Mouse (Mus musculus) Muller cell, postnatal 12 days (primary cell): ENCODE results near the gene Mmab.
A peak's percentile ranks its signal among the peaks of the same experiment; 100 is the strongest.

Experiments
- DNase-seq: peaks from one replicate; pipeline ENCODE4 v3.0.0-alpha.2; 2015; ENCODE audit errors: inconsistent ontology term

Gene Mmab

DNA sequence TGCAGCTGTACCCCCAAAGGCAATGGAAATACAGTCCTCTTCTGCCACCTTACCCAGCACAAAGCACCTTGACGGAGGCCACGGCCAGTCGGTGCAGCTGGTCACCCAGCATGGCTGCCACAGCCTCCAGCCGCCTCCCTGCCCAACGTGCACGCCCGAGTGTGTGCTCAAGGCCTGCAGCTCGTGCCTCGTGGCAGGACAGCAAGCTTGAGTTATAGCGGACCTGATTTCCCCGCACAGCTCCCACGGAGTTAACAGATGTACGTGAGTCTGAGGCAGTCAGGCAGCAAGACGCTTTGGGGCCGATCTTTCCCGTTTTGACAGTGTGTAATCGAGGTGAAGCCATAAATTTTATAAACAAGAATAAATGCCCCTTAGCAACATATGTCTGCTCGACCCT lies 15.2 kb downstream of the Mmab start:
- no peak for DNase-seq

DNA sequence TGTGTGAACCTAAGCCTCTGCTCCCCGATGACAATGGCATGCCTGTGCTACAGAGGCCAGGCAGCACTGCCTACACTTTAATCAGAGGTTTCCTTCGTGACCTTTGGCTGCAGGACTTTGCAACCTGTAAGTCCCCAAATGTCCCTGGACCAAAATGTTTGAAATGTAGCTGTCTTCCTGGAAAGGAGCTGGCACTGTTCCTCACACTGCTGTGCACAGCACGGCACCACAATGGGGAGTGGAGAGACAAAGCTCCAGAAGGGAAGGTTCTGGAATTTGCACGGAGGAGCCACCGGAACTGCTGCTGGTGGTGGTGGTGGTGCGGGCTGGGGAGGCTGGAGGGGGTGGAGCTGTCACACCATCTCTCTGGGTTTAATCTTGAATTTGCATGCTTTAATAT lies 17.1 kb downstream of the Mmab start:
- DNase-seq = peak; percentile 33

DNA sequence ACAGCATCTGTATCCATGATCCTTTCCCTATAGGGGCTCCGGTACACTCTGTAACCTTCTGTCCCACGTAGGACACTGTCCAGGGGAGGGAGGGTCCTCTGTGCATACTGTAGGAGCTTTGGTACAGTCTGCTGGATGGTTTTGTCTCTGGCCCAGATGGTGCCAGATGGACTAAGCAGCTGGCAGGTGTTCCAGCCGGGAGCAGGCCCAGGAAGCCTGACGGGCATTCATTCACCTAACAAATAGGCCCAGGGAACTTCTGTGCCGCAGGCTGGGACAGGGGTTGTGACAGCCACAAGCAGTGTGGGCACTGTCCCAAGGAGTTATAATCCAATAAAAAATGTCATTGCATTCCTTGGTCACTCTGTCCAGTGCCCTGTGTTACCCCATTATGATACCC lies 19.9 kb downstream of the Mmab start:
- DNase-seq = peak; percentile 5

DNA sequence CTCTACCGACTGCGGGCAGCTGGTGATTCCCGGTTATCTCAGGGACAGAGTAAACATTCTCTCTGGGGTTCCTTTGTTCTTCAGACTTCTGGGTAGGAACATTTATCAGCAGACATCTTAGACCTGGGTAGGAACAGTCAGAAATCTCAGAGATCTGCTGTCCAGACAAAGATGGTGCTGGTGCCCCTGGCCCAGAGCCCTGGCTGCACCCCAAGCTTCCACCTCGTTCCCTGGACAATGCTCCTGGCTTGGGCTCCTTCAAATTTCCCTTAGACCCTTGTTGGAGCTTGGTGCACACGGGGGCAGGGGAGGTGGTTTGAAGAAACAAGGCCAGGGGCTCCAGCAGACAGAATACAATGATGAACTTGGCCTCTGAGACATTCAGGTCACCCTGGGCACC lies 21.3 kb downstream of the Mmab start:
- no peak for DNase-seq

DNA sequence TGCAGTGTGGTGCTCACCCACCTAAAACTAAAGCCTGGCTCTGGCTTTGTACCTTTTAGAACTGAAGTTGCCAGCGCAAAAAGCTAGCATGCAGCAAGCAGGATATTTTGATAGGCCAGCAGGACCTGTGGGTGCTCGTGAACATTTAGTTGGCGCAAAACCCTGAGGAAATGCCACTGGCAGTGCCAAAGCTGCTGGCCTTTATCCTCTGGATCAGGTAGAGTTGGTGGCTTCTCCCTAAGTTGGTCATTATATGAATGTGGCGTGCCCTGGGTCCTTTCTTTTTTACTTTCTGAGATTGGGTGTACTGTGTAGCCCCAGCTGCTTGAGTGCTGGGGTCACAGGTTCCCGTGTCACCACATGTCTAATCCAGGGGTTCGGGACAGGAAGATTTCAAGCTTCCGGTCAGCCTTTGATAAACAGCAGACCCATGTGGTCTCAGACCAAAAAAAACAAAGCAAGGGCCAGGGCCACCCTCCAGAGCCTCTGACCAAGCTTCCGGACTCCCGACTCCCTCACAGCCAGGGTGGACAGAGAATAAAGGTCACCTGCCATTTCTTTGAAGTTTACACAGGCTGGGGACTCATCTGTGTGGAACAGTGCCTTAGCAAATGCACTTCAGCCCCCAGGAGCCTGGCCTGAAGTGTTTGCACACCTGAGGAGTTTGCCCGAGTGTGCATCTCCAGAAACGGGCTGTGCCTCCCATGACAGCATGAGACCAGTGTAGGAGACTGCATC lies 22.1 kb downstream of the Mmab start:
- no peak for DNase-seq

DNA sequence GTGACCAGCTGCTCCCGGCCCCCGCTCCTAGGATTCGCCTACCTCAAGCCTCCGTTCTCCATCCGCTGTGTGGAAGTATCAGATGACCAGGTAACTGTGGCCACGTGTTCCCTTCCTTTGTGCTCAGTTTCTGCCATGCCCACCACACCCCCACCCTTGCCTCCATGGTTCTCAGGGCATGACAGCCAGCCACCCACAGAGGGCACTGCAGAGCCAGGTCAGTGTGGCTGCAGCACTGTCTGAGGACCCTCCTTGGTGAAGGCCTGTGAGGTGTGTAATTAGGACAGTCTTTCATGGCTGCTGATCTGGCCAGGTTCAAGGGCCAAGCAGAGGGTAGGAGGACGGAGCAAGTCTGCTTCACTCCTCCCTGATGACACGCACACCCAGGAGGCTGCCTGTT lies 25.3 kb downstream of the Mmab start:
- no peak for DNase-seq

DNA sequence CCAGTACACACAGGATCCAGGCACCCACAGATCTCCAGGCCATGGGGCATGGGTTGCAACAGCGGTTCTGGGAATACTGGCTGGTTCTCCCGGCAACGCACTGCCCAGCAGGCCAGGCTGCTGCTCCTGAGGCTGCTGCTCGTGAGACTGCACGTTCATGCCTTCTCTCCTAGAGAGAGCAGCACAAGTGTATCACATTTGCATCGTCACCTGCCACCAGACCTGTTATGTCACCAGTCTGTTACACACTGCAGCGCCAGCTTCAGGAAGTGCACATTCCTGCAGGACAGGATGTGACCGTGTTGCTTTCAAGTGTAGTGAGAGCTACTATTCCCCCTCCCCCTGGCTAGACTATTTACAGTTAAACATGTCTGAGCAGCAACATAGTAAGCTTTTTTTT lies 27.0 kb downstream of the Mmab start:
- no peak for DNase-seq

DNA sequence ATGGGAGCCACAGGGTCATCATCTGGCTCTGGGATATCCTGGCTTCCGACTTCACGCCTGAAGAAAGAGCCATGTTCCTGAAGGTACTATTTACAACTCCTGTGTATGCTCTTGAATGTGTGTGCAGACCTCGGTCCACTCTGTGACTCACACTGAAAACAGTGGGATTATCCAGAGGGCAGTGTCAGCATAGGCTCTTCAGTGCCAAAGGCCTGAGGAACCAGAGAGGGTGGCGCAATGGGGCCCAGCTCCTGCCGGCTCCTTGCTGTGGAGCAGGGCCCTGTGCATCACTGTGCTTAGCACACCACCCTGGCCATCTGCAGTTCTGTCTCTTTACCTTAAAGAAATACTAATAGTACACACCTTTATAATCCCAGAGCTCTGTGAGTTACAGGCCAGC lies 28.3 kb downstream of the Mmab start:
- DNase-seq = no peak

DNA sequence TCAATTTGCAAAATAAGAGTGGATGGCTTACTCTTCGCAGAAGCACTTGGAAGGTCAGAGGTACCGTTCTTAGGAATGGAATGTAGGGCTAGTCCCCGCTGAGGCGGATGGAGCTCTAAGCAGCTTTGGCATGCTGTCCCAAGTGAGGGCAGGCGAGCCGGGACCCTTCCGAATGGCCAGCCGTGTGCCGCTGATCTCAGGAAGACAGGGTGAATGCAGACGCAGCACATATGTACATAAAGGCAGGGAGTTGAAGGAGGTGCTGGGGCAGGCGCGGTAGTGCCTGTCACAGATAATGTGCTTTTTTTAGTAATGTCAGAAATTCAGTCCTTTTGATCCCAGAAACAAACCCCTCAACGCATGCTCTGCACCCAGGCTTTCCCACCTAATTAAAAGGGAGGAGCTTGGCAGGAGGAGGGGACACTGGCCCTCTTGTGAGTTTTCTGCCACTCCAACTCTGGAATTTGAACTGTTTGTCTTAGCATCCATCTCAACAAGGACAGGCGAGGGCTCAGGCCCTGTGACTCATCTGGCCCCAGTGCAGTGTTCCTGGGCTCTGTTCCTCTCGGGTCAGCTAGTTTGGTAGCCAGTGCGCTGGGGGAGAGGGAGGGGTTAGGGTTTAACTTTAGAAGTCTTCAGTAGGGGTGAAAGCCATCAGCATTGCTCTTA lies 30.7 kb downstream of the Mmab start:
- peak; percentile 95 for DNase-seq

DNA sequence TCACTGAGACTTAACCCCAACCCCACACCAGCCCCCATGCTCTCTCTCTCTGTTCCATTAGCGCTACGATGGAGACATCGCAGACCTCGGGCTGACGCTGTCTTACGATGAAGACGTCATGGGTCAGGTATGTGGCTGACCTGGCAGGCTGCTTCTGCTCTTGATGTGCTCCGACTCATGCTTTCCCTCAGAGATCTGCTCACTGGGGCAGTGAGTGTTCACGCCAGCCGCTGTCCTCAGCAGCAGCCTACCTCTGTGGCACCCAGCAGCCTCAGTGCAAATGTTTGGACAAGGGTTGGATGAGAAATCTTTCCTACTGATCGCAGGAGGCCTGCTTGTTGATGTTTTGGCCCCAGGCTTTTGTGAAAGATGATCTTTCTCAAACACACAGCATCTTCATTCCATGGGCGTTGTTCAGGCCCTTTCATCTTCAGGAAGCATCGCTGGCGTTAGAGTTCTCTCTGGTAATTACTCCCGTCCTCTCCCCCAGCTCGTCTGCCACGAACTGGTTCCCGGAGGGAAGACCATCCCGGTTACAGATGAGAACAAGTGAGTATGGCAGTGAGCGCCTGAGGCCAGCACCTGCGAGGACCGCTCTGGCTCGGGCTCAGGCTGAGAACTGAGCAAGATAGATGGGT lies 31.4 kb downstream of the Mmab start:
- DNase-seq = no peak

DNA sequence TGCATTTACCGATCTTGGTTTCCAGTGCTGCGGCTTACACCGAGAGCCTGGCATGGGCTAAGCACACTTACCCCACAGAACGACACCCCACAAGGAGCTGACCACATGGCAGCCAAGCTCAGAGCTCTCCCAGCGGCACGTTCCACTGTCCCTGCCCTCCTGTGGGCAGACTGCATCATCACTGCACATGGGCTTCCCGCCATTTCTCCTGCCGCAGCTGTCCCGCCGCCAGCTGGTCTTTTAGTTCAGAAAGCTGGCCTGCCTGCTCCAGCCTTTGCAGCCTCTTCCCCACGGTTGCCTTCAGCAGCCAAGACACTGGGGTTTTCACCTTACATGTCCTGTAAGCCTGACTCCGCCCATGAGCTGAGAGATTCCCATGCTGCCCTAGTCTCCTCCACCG lies 33.4 kb downstream of the Mmab start:
- no peak for DNase-seq

DNA sequence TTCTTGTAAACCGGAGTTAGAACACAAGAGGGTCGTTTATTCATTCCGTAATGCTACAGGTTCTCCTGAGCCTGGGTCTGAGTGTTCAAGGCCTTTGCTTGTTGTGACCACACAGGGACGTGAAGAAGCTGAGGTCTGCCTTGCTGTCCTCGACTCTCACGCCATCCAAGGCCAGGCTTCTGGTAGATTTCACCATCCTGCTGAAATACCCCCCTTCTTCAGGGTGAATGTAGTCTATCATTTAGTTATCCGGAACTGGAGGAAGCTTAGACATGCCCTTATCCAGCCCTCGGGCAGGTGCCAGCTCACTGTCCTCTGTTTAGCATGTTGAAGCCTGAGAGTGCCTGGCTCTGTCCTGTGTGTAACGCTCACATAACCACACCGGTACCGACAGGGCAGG lies 35.0 kb downstream of the Mmab start:
- no peak for DNase-seq

DNA sequence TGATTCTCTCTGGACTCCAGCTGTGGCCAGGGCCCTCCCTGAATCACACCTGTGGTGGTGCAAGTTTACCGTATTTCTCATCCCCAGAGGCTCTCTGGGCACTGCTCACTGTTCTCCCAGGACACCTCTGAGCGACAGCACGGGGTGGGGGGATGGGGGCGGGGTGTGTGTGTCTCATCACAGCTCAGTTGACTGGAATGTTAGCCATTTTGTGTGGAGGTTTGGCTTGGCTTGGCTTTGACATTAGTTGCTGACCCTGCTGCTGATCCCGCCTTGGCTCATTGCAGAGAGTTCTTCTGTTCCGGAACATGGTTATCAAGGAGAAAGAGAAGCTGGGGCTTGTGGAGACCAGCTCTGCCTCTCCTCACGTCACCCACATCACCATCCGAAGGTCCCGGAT lies 36.0 kb downstream of the Mmab start:
- peak; percentile 82 for DNase-seq

DNA sequence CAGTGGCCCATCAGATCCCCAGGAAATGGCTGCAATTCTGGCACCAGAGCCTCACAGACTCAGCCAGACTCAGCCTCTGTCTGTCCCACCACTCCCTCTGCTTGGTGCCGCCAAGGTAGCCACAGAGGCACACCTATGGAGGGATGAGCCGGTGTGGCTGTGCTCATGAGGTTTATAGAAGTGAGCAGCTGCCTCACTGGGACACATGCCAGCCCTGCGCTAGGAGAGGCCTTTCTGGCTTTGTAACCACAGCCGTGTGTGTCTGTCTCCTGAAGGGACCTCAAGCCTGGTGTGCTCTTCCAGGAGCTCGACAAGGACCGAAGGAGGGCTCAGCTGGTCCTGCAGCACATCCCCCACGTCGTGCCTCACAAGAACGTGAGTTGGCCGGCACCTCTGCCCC lies 36.6 kb downstream of the Mmab start:
- DNase-seq = peak; percentile 57

DNA sequence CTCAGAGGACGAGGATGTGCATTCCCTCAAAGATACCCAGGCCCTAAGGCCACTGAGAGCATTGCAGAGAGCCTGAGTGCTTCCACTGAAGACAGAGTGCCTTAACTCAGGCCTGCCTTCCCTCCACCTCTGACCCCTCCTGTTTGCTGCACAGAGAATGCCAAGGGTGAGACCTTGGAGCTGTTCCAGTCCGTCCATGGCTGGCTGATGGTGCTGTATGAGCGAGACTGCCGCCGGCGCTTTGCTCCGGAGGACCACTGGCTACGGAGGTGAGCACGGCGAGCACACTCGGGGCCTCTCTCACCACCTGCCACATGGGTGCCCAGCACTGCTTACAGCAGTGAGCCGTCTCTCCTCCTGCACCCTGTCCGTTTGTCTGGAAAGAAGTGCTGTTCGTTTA lies 37.3 kb downstream of the Mmab start:
- DNase-seq = peak; percentile 6

DNA sequence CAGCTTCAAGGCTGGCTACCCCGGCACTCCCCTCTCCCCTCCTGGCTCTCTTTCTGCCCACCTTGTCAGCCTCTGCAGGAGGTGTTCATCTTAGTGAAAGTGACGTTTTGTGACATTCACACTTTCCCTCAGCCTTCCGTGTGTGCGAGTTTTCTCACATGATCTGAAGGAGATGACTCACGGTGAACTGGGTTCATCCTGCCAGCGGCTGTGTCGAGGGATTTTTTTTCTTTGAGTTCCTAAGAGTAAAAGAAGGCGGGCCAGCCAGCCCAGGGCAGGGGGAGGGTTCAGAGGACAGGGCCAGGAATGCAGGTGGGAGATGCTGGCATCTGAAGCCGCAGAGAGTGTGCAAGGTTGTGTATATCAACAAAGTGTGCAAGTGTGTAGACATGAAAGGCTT lies 50.7 kb downstream of the Mmab start:
- DNase-seq = peak; percentile 69

DNA sequence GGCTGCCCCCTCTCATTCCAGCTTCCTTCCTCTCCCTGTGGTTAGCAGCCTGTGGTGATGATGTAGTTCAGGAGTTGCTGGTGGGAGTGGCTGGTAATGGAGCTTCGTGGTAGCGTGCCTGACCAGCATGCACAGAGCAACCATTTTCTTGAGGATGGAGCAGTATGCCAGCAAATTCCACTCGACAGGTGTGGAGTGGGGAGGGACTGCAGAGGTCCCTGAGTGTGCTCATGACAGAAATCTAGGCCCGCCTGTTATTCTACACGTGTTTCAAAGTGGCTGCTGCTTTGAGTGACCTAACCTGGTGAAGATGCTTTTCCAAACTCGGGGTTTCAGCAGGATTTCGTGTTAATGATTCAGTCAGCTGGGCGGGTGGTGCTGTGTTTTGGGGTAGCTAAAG lies 59.4 kb downstream of the Mmab start:
- no peak for DNase-seq

DNA sequence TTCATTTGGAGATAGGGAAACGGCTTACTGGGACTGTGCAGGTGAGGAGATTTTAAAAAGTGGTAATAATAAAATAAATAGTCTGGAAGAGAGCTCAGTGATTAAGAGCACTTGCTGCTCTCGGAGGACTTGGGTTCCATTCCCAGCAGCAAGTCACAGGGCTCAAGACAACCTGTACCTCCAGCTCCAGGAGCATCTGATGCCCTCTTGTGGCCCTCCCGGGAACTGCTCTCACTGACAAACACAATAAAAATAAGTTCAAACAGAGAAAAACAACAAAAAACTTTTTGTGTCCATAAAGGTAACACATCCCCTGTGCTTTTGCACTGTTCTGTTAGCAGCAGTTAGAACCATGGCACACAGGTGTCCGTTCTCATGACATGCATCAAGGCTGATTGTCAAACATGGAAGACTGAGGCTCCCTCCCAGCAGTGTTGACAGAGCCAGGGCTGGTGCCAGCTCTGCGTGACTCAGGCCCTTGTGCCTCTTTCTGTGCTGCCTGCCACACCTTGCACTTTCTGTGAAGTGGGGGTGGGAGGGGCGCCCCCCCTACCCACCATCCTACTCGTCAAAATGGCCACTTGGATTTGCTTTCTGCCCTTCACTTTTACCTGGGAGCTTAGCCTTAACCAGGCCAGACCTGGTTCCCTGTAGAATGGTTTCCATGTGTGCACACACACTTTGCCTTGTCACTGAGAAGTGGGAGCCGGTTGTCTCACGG lies 60.5 kb downstream of the Mmab start:
- no peak for DNase-seq
